Mouse (Mus musculus): ENCODE data around the gene Gm266. TPM values are rescaled to one million over a fixed set of nuclear protein-coding genes. Genes with fewer than 3 reads are reported as not detected.

Gm266 gene
- polyA plus RNA-seq, 1 experiment, result 0.64 TPM

DNA sequence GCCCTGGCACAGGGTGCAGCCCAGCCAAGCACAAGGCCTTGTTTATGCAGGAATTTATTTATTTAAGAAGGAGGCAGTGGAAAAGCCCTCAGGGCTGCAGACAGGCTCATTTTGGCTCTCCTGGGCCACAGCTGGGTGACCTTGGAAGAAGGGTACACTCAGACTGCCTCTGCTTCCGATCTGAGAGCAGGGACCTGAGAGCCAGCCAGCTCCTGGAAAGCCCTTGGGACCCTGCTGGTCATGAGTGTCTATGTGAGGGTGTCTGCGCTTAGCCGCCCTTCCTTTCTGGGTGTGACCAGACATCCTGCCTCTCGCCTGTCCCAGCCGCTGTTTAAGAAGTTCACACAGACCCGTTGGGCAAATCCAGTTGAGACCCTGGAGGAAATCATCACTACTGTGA lies 35.3 kb downstream of the Gm266 start:
- Histone ChIP-seq H3K27me3 (ENCODE audit: control insufficient read depth, insufficient read depth, low read length) (no peaks in the 10 kb centered on the region; the same call in 1 of the 2 replicates), H3K4me1 (ENCODE audit: control insufficient read depth, insufficient read depth, insufficient read length) (no peaks in the 10 kb centered on the region), H3K4me3 (ENCODE audit: extremely low read depth, insufficient read depth, insufficient read length) (no peak overlapping the region), H3K27ac (ENCODE audit: insufficient read depth, low read length) (no peak overlapping the region), H3K36me3 (ENCODE audit: control insufficient read depth, insufficient read depth, low read length) (no peaks in the 10 kb centered on the region)
- TF ChIP-seq POLR2A (IDR thresholded peaks at IDR 0.05; ENCODE audit: low read depth, low read length) (no peak), CTCF (IDR thresholded peaks at IDR 0.05; ENCODE audit: extremely low read depth, insufficient read depth, insufficient read length, insufficient replicate concordance) (no peak)
- 70% methylated on average over 6 of the region's 6 CpGs for WGBS
- DNase-seq (ENCODE audit: low read depth in 1 of 2, low spot score in 2 of 2), result no peak

GRCm38 (mm10) chr12:111448931-111449705 lies 36.5 kb downstream of the Gm266 start:
- H3K4me1 ChIP-seq (ENCODE audit: control insufficient read depth, insufficient read depth, insufficient read length), result no peaks in the 10 kb centered on the region
- no peaks in the 10 kb centered on the region for H3K36me3 ChIP-seq (ENCODE audit: control insufficient read depth, insufficient read depth, low read length)
- no peaks in the 10 kb centered on the region; the same call in 1 of the 2 replicates for H3K27me3 ChIP-seq (ENCODE audit: control insufficient read depth, insufficient read depth, low read length)
- no peak overlapping the region for H3K27ac ChIP-seq (ENCODE audit: insufficient read depth, low read length)
- TF ChIP-seq POLR2A (IDR thresholded peaks at IDR 0.05; ENCODE audit: low read depth, low read length) (no peak), CTCF (IDR thresholded peaks at IDR 0.05; ENCODE audit: extremely low read depth, insufficient read depth, insufficient read length, insufficient replicate concordance) (no peak)
- 71% methylated on average over 13 of the region's 14 CpGs for WGBS
- DNase-seq (ENCODE audit: low read depth in 1 of 2, low spot score in 2 of 2), result no peak
- H3K4me3 ChIP-seq (ENCODE audit: extremely low read depth, insufficient read depth, insufficient read length), result no peak overlapping the region

GRCm38 (mm10) chr12:111447898-111448760 lies 37.5 kb downstream of the Gm266 start:
- WGBS, result 89% methylated on average over 22 of the region's 22 CpGs
- DNase-seq (ENCODE audit: low read depth in 1 of 2, low spot score in 2 of 2), result no peak
- Histone ChIP-seq H3K36me3 (ENCODE audit: control insufficient read depth, insufficient read depth, low read length) (no peaks in the 10 kb centered on the region), H3K4me1 (ENCODE audit: control insufficient read depth, insufficient read depth, insufficient read length) (no peaks in the 10 kb centered on the region), H3K27ac (ENCODE audit: insufficient read depth, low read length) (no peak overlapping the region), H3K4me3 (ENCODE audit: extremely low read depth, insufficient read depth, insufficient read length) (no peak overlapping the region), H3K27me3 (ENCODE audit: control insufficient read depth, insufficient read depth, low read length) (peaks cover 1% of the 10 kb centered on the region; the same call in 1 of the 2 replicates)
- TF ChIP-seq POLR2A (IDR thresholded peaks at IDR 0.05; ENCODE audit: low read depth, low read length) (no peak), CTCF (IDR thresholded peaks at IDR 0.05; ENCODE audit: extremely low read depth, insufficient read depth, insufficient read length, insufficient replicate concordance) (no peak)

DNA sequence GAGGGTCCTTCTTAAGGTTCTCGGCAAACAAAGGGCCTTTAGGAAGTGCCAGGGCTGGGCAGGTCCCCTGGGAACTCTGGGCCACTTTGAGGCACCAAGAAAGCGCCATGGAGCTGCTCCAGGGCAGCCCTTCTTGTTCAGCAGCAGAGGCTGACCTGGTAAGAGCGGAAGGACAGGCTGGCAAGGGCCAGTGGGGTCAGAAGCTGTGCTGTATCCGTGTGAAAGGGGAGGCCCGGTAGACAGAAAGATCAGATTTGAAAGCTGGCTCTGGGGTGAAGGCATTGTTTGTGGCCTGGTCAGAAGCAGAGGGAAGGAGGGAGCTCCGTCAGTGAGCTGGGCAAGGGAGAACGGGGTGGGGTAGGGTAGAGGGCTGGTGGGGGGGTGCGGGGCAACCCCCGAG lies 38.3 kb downstream of the Gm266 start:
- Histone ChIP-seq H3K4me1 (ENCODE audit: control insufficient read depth, insufficient read depth, insufficient read length) (no peaks in the 10 kb centered on the region), H3K27me3 (ENCODE audit: control insufficient read depth, insufficient read depth, low read length) (peaks cover 1% of the 10 kb centered on the region; the same call in 1 of the 2 replicates), H3K4me3 (ENCODE audit: extremely low read depth, insufficient read depth, insufficient read length) (no peak overlapping the region), H3K27ac (ENCODE audit: insufficient read depth, low read length) (no peak overlapping the region), H3K36me3 (ENCODE audit: control insufficient read depth, insufficient read depth, low read length) (no peaks in the 10 kb centered on the region)
- 80% methylated on average over 9 of the region's 9 CpGs for WGBS
- no peak for DNase-seq (ENCODE audit: low read depth in 1 of 2, low spot score in 2 of 2)
- no peak for TF ChIP-seq CTCF (IDR thresholded peaks at IDR 0.05; ENCODE audit: extremely low read depth, insufficient read depth, insufficient read length, insufficient replicate concordance)
- TF ChIP-seq POLR2A (IDR thresholded peaks at IDR 0.05; ENCODE audit: low read depth, low read length), result no peak

DNA sequence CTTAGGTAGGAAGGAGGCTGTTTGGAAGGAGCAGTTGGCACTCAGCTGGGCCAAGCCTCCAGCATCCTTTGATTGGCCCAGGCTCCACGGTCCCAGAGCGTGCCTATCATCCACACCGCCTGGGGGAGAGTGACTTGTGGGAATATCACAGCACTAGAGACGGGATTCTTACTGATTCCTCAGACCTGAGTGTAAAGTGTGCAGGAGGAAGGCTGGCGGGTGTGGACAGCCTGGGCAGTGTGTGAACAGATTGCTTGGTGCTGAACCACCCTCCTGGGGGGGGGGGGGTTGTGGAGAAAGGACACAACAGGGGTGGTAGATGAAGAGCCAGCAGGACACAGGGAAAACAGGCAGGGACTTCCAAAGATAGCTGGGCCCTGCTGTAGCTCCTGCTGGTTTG lies 38.9 kb downstream of the Gm266 start:
- Histone ChIP-seq H3K4me3 (ENCODE audit: extremely low read depth, insufficient read depth, insufficient read length) (no peak overlapping the region), H3K4me1 (ENCODE audit: control insufficient read depth, insufficient read depth, insufficient read length) (no peaks in the 10 kb centered on the region), H3K27me3 (ENCODE audit: control insufficient read depth, insufficient read depth, low read length) (peaks cover 1% of the 10 kb centered on the region; the same call in 1 of the 2 replicates), H3K27ac (ENCODE audit: insufficient read depth, low read length) (no peak overlapping the region), H3K36me3 (ENCODE audit: control insufficient read depth, insufficient read depth, low read length) (no peaks in the 10 kb centered on the region)
- no peak for DNase-seq (ENCODE audit: low read depth in 1 of 2, low spot score in 2 of 2)
- TF ChIP-seq CTCF (IDR thresholded peaks at IDR 0.05; ENCODE audit: extremely low read depth, insufficient read depth, insufficient read length, insufficient replicate concordance), result no peak
- no peak for TF ChIP-seq POLR2A (IDR thresholded peaks at IDR 0.05; ENCODE audit: low read depth, low read length)
- WGBS, result 85% methylated on average over 5 of the region's 5 CpGs

DNA sequence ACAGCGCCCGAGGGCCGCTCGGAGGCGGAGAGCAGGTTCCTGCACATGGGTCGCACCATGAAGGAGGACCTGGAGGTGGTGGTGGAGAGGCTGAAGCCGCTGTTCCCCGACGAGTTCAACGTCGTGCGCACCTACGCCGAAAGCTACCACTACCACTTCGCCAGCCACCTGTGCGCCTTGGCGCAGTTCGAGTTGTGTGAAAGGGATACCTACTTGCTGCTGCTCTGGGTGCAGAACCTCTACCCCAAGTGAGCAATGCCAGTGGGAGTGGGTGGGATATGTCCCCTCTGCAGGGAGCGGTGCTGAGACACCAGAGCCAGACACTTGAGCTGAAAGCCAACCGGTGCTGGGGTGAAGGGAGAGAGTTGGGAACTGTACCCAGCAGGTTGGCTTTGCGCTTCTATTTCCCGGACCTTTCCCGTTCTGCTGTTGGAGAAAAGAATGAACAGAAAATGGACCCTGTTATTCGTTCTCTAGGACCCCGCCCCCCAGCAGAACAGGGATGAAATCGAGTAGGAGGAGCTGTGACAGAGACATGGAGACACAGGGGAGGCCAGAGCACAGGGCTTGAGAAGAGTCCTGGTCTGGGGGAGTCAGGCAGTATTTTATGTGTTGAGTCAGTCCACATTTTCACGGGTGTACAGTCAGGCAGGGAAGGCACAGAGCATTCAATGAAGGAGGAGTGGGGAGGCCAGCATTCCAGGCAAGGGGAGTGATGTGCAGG lies 39.6 kb downstream of the Gm266 start:
- Histone ChIP-seq H3K4me1 (ENCODE audit: control insufficient read depth, insufficient read depth, insufficient read length) (no peaks in the 10 kb centered on the region), H3K4me3 (ENCODE audit: extremely low read depth, insufficient read depth, insufficient read length) (no peak overlapping the region), H3K36me3 (ENCODE audit: control insufficient read depth, insufficient read depth, low read length) (no peaks in the 10 kb centered on the region), H3K27me3 (ENCODE audit: control insufficient read depth, insufficient read depth, low read length) (peaks cover 1% of the 10 kb centered on the region; the same call in 1 of the 2 replicates), H3K27ac (ENCODE audit: insufficient read depth, low read length) (no peak overlapping the region)
- TF ChIP-seq POLR2A (IDR thresholded peaks at IDR 0.05; ENCODE audit: low read depth, low read length) (no peak), CTCF (IDR thresholded peaks at IDR 0.05; ENCODE audit: extremely low read depth, insufficient read depth, insufficient read length, insufficient replicate concordance) (no peak)
- 63% methylated on average over 27 of the region's 27 CpGs for WGBS
- no peak for DNase-seq (ENCODE audit: low read depth in 1 of 2, low spot score in 2 of 2)
